Mouse (Mus musculus): ENCODE measurements around the gene Gcnt4. TPM values are rescaled to one million over a fixed set of nuclear protein-coding genes. Genes with fewer than 3 reads are reported as not detected.
"Not testable (repeated sequence)": the region's sequence is repeated elsewhere in the genome, so short reads cannot be mapped to it uniquely, and the experiment has no call there.

Gcnt4 gene
- 0.34 and 0.61 TPM in 2 replicates for polyA plus RNA-seq (2014; fragmentation: Nextera tagmentation; extraction: Ambion mirVana)

DNA sequence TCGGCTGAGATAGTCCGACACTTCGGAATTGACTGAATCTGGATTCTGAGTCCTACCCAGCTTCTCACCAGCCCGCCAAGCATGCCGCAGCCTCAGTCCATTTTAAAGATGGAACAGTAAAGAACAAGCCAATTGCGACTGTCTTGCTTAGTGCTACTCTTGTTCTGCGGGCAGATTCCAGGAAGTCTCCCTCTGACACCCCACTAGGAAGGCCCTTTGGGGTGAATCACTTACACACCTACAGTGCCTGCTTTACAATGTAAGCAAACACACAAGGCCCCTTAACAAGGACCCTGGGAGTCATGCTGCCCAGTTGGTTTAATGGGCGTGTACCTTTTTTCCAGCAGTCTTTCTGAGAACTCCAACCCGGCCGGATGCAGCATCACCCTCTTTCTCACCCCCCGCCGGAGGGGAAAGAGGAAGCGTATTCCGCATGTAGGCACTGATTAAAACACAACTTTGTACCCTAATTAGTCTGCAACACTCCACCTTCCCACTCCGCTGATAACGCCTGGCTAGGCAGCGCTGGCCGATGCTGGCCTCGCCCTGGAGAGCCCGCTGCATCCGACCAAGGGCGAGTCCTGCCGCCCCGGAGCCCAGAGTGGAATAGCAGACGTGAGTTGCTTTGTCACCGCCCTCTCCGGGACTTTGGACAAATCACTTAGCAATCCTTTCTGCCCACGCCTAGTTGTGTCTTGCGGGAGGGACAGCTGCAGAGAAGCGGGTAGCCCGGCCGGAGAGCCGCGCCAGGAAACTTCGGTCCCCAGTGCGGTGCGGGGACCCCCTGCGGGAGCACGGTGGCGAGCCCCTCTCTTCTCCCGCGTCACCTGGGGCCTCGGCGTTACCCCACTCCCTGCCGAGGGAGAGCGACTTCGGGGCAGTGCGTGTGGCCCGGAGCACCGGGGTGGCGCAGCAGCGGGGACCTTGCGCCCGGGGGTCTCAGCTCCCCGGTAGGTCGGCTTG is at the start of gene Gcnt4:
TSS of gene Gcnt4 (plus strand) at position 691 of the 963 bp plus-strand sequence.
- peak within 1 kb of the TSS; percentile 78 for H3K9ac ChIP-seq (ENCODE audit: low read depth, low read length)
- H3K36me3 ChIP-seq (ENCODE audit: control insufficient read depth, insufficient read depth, low read length), result no peaks in the 10 kb centered on the region
- H3K27me3 ChIP-seq (ENCODE audit: control insufficient read depth, insufficient read depth, low read length), result peaks cover 24% of the 10 kb centered on the region
- 7% methylated on average over 52 of the region's 56 CpGs for WGBS (ENCODE audit: insufficient replicate concordance)
- peak within 1 kb of the TSS; percentile 79 for H3K4me3 ChIP-seq (ENCODE audit: low read depth, low read length)
- peaks cover 3% of the 10 kb centered on the region; the same call in 1 of the 2 replicates for H3K4me1 ChIP-seq (ENCODE audit: control insufficient read depth, insufficient read depth, low read length)
- peak within 1 kb of the TSS; percentile 98 for H3K4me2 ChIP-seq
- H3K27ac ChIP-seq (ENCODE audit: low read depth, low read length), result no peak within 1 kb of the TSS
- ATAC-seq (replicated peaks; ENCODE audit: insufficient number of reproducible peaks, low FRiP score, low TSS enrichment), result peak; percentile 46
- H3K9me3 ChIP-seq (replicated peaks; ENCODE audit: control insufficient read depth, low read length), result no peaks in the 10 kb centered on the region

DNA sequence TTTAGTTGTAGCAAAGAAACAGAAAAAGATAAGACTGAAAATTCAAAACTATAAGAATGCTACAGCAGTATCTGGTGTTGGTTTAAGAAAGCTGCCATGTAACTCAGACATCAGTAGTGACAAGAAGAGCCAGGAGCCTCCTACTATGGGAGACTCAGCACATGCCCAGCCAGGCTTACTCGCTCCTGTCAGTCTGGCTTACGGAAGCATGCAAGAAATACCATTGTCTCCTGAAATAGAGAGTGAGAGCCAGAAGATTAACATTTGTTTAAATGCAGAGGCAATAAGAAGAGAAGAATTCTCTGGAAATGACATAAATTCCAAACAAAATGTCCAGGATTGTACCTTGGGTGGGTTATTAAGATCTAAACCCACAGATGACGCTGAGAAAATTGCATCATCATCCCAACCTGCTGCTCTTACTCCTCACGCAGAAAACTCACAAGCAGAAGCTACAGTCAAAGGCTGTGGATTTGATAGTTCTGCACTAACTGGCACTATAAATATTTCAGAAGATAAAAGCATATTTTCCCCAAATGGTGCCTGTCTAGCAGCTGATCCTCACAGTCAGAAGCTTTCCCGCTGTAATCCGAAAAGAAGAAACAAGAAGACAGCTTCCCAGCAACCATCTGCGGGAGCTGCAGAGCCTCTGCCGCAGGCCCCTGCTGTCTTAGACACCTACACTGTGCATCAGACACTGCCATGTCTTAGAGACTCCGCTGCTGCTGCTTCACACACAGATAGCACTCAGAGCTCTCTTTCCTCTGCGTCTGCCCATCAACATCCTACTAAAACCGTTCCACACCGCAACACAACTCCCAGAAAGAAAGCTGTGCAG is 46.0 kb upstream of the Gcnt4 start:
- ATAC-seq (replicated peaks; ENCODE audit: insufficient number of reproducible peaks, low FRiP score, low TSS enrichment), result no peak
- Histone ChIP-seq H3K36me3 (ENCODE audit: control insufficient read depth, insufficient read depth, low read length) (no peaks in the 10 kb centered on the region), H3K4me1 (ENCODE audit: control insufficient read depth, insufficient read depth, low read length) (no peaks in the 10 kb centered on the region), H3K27me3 (ENCODE audit: control insufficient read depth, insufficient read depth, low read length) (no peaks in the 10 kb centered on the region), H3K9me3 (replicated peaks; ENCODE audit: control insufficient read depth, low read length) (no peaks in the 10 kb centered on the region), H3K27ac (ENCODE audit: low read depth, low read length) (no peak overlapping the region), H3K9ac (ENCODE audit: low read depth, low read length) (no peak overlapping the region), H3K4me2 (no peak overlapping the region), H3K4me3 (ENCODE audit: low read depth, low read length) (no peak overlapping the region)
- WGBS (ENCODE audit: insufficient replicate concordance), result 71% methylated on average over 12 of the region's 12 CpGs

DNA sequence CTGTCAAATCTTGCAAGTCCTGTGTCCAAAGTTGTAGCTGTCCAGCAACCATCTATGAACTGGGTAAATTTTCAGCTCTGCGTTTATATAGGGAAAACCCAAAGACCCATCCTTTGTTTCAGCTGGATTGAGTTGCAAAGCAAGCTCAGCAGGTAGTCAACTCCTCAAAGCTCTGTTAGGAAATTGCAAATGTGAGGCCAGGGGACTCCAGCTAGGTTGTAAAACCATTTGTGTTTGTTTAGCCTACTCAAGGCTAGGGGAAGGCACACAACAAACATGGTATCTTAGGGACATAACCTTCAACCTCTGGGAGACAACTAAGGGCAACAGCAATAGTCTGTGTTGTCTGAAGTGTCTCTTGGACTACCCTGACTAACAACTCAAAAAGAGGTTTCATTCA is 40.0 kb upstream of the Gcnt4 start:
- Histone ChIP-seq H3K4me3 (ENCODE audit: low read depth, low read length) (no peak overlapping the region), H3K4me2 (no peak overlapping the region), H3K9me3 (replicated peaks; ENCODE audit: control insufficient read depth, low read length) (no peaks in the 10 kb centered on the region), H3K36me3 (ENCODE audit: control insufficient read depth, insufficient read depth, low read length) (no peaks in the 10 kb centered on the region), H3K27ac (ENCODE audit: low read depth, low read length) (no peak overlapping the region), H3K27me3 (ENCODE audit: control insufficient read depth, insufficient read depth, low read length) (no peaks in the 10 kb centered on the region), H3K4me1 (ENCODE audit: control insufficient read depth, insufficient read depth, low read length) (no peaks in the 10 kb centered on the region), H3K9ac (ENCODE audit: low read depth, low read length) (no peak overlapping the region)
- 55% methylated on average over 1 of the region's 1 CpGs for WGBS (ENCODE audit: insufficient replicate concordance)
- ATAC-seq (replicated peaks; ENCODE audit: insufficient number of reproducible peaks, low FRiP score, low TSS enrichment), result no peak

DNA sequence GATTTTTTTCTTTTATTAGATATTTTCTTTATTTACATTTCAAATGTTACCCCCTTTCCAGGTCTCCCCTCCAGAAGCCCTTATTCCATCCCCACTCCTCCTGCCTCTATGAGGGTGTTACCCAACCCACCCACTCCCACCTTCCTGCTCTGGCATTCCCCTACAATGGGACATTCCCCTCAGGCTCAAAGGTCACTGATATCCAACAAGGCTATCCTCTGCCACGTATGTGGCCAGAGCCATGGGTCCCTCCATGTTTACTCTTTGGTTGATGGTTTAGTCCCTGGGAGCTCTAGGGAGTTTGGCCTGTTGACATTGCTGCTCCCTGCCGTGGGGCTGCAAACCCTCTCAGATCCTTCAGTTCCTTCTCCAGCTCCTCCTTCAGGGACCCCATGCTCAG is 34.5 kb upstream of the Gcnt4 start:
- H3K27ac ChIP-seq (ENCODE audit: low read depth, low read length), result no peak overlapping the region
- no peak overlapping the region for H3K4me2 ChIP-seq
- no peak overlapping the region for H3K9ac ChIP-seq (ENCODE audit: low read depth, low read length)
- H3K9me3 ChIP-seq (replicated peaks; ENCODE audit: control insufficient read depth, low read length), result no peaks in the 10 kb centered on the region
- no peak for ATAC-seq (replicated peaks; ENCODE audit: insufficient number of reproducible peaks, low FRiP score, low TSS enrichment)
- H3K4me3 ChIP-seq (ENCODE audit: low read depth, low read length), result no peak overlapping the region
- no peaks in the 10 kb centered on the region for H3K4me1 ChIP-seq (ENCODE audit: control insufficient read depth, insufficient read depth, low read length)
- no peaks in the 10 kb centered on the region for H3K36me3 ChIP-seq (ENCODE audit: control insufficient read depth, insufficient read depth, low read length)
- no peaks in the 10 kb centered on the region for H3K27me3 ChIP-seq (ENCODE audit: control insufficient read depth, insufficient read depth, low read length)
- WGBS (ENCODE audit: insufficient replicate concordance), result 36% methylated on average over 2 of the region's 2 CpGs

DNA sequence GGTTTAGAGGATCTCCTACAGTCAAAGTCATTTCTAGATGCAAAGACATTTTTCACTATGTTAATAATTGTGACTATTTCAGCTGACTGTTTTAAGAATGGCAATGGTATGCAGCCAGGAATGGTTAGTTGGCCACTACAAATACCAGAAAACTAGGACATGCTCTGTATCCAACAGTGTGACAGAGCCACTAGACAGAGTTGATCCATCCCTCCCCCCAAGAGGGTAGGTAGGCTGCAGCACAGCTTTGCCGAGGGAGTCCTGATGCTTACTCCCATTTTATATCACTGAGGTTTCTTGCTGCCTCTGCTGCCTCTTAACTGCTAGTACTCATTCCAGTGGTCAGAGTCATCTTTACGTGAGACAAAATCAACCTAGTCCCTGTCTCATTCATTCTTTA is 29.3 kb upstream of the Gcnt4 start:
- Histone ChIP-seq H3K4me3 (ENCODE audit: low read depth, low read length) (no peak overlapping the region), H3K4me2 (no peak overlapping the region), H3K27me3 (ENCODE audit: control insufficient read depth, insufficient read depth, low read length) (no peaks in the 10 kb centered on the region), H3K4me1 (ENCODE audit: control insufficient read depth, insufficient read depth, low read length) (no peaks in the 10 kb centered on the region), H3K36me3 (ENCODE audit: control insufficient read depth, insufficient read depth, low read length) (no peaks in the 10 kb centered on the region), H3K9me3 (replicated peaks; ENCODE audit: control insufficient read depth, low read length) (no peaks in the 10 kb centered on the region), H3K27ac (ENCODE audit: low read depth, low read length) (no peak overlapping the region), H3K9ac (ENCODE audit: low read depth, low read length) (no peak overlapping the region)
- 73% methylated on average over 2 of the region's 2 CpGs for WGBS (ENCODE audit: insufficient replicate concordance)
- no peak for ATAC-seq (replicated peaks; ENCODE audit: insufficient number of reproducible peaks, low FRiP score, low TSS enrichment)

DNA sequence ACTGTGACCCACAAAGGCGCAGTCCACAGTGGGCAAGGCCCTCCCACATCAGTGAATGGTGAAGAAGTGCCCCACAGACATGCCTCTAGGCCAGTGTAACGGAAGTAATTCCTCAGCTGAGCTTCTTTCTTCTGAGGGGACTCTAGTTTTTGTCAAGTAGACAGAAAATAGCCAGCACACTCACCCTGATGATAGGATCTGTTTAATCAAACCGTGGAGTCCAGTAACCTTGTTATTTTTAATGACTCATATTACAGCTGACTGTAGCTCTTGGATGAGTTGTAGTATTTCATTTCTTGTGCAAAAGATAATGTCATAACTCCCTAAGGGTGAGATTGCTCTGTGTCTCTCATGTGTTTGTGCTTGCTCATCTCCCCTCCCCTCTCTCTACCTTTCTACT is 17.8 kb upstream of the Gcnt4 start:
- Histone ChIP-seq H3K4me3 (ENCODE audit: low read depth, low read length) (no peak overlapping the region), H3K36me3 (ENCODE audit: control insufficient read depth, insufficient read depth, low read length) (no peaks in the 10 kb centered on the region), H3K4me2 (no peak overlapping the region), H3K9ac (ENCODE audit: low read depth, low read length) (no peak overlapping the region), H3K27ac (ENCODE audit: low read depth, low read length) (no peak overlapping the region), H3K4me1 (ENCODE audit: control insufficient read depth, insufficient read depth, low read length) (no peaks in the 10 kb centered on the region), H3K9me3 (replicated peaks; ENCODE audit: control insufficient read depth, low read length) (no peaks in the 10 kb centered on the region), H3K27me3 (ENCODE audit: control insufficient read depth, insufficient read depth, low read length) (no peaks in the 10 kb centered on the region)
- no peak for ATAC-seq (replicated peaks; ENCODE audit: insufficient number of reproducible peaks, low FRiP score, low TSS enrichment)
- WGBS (ENCODE audit: insufficient replicate concordance), result 66% methylated on average over 3 of the region's 3 CpGs

DNA sequence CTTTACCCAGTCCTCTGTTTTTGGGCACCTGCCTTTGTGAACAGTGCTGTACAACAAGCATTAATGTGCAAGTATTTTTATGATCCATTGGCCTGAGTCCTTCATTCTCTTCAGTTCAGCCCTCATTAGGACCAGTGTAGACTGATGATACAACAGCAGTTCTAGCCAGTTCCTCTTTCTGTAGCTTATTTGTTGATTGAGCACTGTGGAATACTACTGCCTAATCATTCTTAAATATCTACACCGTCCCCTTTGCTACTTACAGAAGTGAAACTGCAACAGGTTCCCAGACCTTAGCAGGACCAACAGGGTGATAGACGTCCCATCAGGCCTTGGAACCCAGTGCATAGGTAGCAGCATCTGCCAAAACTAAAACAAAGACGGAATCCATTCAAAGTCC is 13.3 kb upstream of the Gcnt4 start:
- WGBS (ENCODE audit: insufficient replicate concordance), result 76% methylated on average over 3 of the region's 3 CpGs
- Histone ChIP-seq H3K27me3 (ENCODE audit: control insufficient read depth, insufficient read depth, low read length) (no peaks in the 10 kb centered on the region), H3K4me3 (ENCODE audit: low read depth, low read length) (no peak overlapping the region), H3K27ac (ENCODE audit: low read depth, low read length) (no peak overlapping the region), H3K9ac (ENCODE audit: low read depth, low read length) (no peak overlapping the region), H3K4me2 (no peak overlapping the region), H3K4me1 (ENCODE audit: control insufficient read depth, insufficient read depth, low read length) (no peaks in the 10 kb centered on the region), H3K9me3 (replicated peaks; ENCODE audit: control insufficient read depth, low read length) (no peaks in the 10 kb centered on the region), H3K36me3 (ENCODE audit: control insufficient read depth, insufficient read depth, low read length) (no peaks in the 10 kb centered on the region)
- no peak for ATAC-seq (replicated peaks; ENCODE audit: insufficient number of reproducible peaks, low FRiP score, low TSS enrichment)

DNA sequence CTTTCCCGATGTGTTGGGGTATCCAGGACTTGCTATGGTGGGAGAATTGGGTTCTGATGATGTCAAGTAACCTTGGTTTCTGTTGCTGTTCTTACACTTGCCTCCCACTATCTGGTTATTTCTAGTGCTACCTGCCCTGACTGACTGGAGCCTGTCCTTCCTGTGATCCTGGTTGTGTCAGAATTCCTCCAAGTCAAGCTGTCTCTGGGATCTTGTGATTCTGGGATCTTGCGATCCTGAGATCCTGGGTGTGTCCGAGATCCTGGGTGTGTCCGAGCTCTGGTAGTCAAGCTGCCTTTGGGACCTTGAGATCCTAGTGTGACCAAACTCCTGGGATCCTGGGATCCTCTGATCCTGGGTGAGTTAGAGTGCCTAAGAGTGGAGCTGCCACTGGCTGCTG is 1.4 kb upstream of the Gcnt4 start:
- peaks cover 24% of the 10 kb centered on the region for H3K27me3 ChIP-seq (ENCODE audit: control insufficient read depth, insufficient read depth, low read length)
- H3K27ac ChIP-seq (ENCODE audit: low read depth, low read length); H3K9me3 ChIP-seq (replicated peaks; ENCODE audit: control insufficient read depth, low read length); H3K4me2 ChIP-seq; ATAC-seq (replicated peaks; ENCODE audit: insufficient number of reproducible peaks, low FRiP score, low TSS enrichment); H3K36me3 ChIP-seq (ENCODE audit: control insufficient read depth, insufficient read depth, low read length); H3K4me1 ChIP-seq (ENCODE audit: control insufficient read depth, insufficient read depth, low read length); H3K4me3 ChIP-seq (ENCODE audit: low read depth, low read length); H3K9ac ChIP-seq (ENCODE audit: low read depth, low read length): not testable (repeated sequence)
- WGBS (ENCODE audit: insufficient replicate concordance), result 82% methylated on average over 4 of the region's 4 CpGs

Measured in heart, embryonic 11.5 days (tissue).